Mouse (Mus musculus) left cerebral cortex, adult 2 months (tissue): ENCODE measurements around the gene Cd3g. TPM values are rescaled to one million over a fixed set of nuclear protein-coding genes. Genes with fewer than 3 reads are reported as not detected.

Experiments used
- DNase-seq, 2 experiments: peaks; one replicate each; pipeline ENCODE4 v3.0.0; 2021 to 2022; ENCODE audit warnings: low spot score in 2 of 2, mixed read lengths in 1 of 2; ENCODE audit errors: extremely low spot score in 1 of 2
- H3K27ac ChIP-seq: fragments of 200-600 bp; 2 replicates; pipeline ENCODE4 v1.8.1; 2022
- H3K4me3 ChIP-seq: fragments of 200-600 bp; 2 replicates; pipeline ENCODE4 v1.8.1; 2022
- CTCF ChIP-seq: fragments of 200-600 bp; IDR thresholded peaks from 2 replicates; pipeline ENCODE4 v1.8.1; 2022; ENCODE audit warnings: antibody characterized with exemption, mild to moderate bottlenecking, moderate library complexity
- intact Hi-C: fragments of 180-260 bp; cut with DNase I; formaldehyde crosslinking; loops from one replicate; pipeline ENCODE4 v1.15.1; 2025
- long read RNA-seq, 2 experiments: library from polyadenylated mRNA; stranded (forward); transcript quantifications; one replicate each; pipeline ENCODE4 v2.0.0; 2021; ENCODE audit warnings: borderline mapping rate in 2 of 2
- total RNA-seq, 2 experiments: library from RNA; stranded (reverse); gene quantifications; 2 replicates each; pipeline ENCODE4 v1.2.3; 2021

Cd3g gene
- not detected for total RNA-seq
- long read RNA-seq, experiment 1, result 0 reads
- long read RNA-seq, experiment 2, result 0 reads

DNA sequence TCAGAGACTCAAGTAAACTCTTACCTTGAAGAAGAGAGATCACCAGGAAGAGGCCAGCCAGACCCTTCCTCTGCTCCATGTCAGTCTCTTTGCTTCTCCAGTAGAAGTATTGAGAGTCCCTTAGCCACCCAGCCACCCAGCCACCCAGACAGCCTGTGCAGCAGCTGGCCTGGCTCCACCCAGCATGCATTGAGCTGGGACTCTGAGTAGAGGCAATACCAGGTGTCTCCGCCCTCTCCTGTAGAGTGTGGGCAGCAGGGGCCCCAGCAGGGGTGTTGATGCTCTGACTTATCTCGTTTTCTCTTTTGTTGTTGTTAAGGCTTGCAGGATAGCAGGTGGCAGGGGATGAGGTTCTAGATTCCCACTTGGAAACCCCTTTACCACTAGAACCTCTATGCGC is at the start of gene Cd3g:
TSS of gene Cd3g (minus strand) at position 190 of the 400 bp plus-strand sequence.
- no peak within 1 kb of the TSS for H3K27ac ChIP-seq
- intact Hi-C loops, result no loop called here
- DNase-seq, result no peak
- no peak for TF ChIP-seq CTCF
- no peak within 1 kb of the TSS for H3K4me3 ChIP-seq

DNA sequence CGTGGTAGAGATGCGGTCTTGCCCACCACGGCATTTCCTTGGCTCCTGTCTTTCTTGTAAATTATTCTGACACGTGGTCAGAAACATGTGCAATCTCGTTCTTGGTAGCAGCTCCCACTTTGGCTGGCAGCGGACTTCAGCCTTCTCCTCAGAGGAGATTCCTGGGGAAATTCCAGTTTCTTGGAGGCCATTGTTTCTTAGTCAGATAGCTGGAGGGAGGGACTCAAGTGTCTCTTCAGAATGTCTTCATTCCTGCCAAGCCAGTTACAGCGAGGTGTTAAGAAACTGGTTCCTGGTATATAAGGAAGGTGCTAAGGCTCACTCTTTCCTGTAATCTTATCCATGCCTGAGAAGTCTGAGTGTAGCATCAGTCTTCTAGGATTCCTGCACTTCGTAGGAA is 47.1 kb upstream of the Cd3g start:
- TF ChIP-seq CTCF, result no peak
- H3K27ac ChIP-seq, result no peak overlapping the region
- intact Hi-C loops, result no loop called here
- no peak overlapping the region for H3K4me3 ChIP-seq
- no peak for DNase-seq

DNA sequence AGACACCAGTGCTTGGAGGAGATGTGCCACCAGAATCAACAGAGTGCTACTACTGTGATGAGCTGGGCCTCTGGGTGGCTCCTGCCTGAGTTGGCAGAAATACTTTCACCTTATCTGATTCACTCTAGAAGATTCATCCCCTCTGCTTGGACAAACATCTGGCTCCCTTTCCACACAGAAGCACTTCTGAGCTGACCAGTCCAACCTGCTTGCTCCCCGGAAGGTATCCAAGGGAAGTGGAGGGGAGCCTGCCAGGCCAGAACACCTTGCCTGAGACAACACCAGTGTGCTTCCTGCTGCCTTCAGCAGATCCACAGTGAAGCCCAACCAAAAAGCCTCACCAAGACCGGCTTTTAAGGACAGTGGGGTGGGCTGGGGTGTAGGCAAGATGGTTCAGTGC is 44.0 kb upstream of the Cd3g start:
- no peak for TF ChIP-seq CTCF
- Histone ChIP-seq H3K4me3 (no peak overlapping the region), H3K27ac (no peak overlapping the region)
- intact Hi-C loops, result no loop called here
- DNase-seq, result no peak

DNA sequence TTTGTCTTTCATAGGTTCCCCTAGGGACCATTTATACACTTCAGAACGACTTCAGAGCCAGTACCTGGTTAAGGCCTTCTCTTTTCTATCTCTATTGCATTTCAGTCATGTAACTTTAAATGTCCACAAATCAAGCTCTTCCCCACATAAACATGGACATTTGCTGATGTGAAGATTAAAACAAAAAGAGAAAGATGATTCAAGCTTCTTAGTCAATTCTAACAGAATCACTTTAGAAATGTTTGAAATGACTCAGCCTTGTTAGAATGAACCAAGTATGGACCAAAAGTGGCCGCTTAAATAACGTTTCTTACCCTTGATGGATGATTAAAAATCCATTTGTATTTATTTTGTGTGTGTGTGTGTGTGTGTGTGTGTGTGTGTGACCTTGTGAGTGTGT is 43.4 kb upstream of the Cd3g start:
- no peak for DNase-seq
- Histone ChIP-seq H3K4me3 (no peak overlapping the region), H3K27ac (no peak overlapping the region)
- no peak for TF ChIP-seq CTCF
- intact Hi-C loops, result loop anchor here (1.0 kb wide), 1 partner anchor 123 kb away; no protein-coding TSS in a partner anchor

DNA sequence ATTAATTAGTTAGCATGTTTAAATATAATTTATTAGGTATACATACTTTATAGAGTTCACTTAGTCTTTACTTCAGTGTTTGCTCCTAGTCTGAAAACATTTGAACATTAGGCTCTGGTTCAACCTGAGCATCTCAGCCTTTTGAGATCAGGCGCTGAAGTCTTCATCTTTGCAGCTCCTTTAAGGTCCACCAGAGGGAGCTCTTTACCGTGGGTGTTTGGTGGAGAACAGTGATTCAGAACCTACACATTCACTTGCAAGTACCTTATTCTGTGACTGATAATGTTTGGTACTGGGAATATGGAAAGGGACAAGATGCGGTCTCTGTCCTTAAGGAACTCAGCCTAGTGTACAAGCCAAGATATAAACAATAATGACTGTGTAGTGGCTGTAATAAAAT is 42.6 kb upstream of the Cd3g start:
- H3K4me3 ChIP-seq, result no peak overlapping the region
- peak; percentile 82 for TF ChIP-seq CTCF
- DNase-seq, result peak; percentile 43 to 58
- intact Hi-C loops, result loop anchor here (1.0 kb wide), 1 partner anchor 124 kb away; no protein-coding TSS in a partner anchor
- H3K27ac ChIP-seq, result no peak overlapping the region

DNA sequence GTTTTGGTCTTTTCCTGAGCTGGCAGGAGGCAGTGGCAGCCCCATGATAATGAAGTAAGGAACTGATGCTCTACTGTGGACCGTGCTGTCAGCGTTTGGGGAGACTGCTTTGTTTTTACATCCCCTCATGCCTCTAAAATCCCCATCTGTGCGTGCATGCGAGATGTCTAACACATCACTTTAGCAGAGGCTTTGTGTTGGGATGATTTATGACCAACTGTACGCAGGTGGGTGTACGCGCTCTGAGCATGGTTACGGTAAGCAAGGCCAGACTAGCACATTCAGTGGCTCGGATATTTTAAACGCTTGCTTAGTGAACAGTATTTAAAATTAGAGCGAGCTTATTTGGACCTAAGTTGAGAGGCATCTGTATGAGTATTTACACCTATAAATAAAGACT is 37.8 kb upstream of the Cd3g start:
- H3K27ac ChIP-seq, result no peak overlapping the region
- peak in 1 of 2 experiments; percentile 12 for DNase-seq
- TF ChIP-seq CTCF, result no peak
- intact Hi-C loops, result no loop called here
- no peak overlapping the region for H3K4me3 ChIP-seq

DNA sequence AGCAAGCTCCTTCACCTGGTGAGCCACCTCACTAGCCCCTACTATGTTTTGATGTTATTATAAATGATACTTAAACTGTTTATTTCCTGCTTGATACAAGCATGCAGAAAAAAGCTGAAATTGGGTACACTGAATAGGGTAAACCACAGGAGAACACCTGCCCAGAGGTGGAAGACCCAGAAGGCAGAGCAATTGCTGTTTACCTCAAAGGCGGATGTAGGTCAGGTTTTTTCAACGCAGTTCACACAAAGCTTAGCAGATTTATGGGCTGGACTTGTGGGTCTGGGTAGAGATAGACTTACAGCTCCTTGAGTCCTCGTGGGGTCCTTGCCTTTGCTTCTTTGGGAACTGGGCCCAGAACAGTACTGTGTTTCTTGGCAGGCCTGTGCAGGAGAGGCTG is 35.6 kb upstream of the Cd3g start:
- DNase-seq, result no peak
- no peak for TF ChIP-seq CTCF
- no peak overlapping the region for H3K4me3 ChIP-seq
- intact Hi-C loops, result no loop called here
- H3K27ac ChIP-seq, result no peak overlapping the region

DNA sequence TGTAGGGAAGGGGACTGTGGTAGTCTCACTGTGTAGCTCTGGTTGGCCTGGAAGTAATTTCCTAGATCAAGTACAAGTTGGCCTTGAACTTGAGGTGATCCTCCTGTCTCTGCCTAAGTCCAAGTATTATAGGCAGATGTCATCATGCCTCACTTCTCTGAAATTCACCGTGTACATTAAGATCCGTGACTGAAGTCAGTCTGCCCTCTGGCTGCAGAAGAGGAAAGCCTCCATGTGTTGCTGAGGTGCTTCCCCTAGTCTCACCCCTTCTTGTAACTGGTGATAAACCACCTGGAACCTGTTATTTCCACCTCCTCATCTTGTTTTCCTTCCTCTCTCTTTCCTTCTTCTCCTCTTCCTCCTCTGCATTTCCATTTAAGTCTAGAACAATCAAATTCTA is 34.6 kb upstream of the Cd3g start:
- Histone ChIP-seq H3K27ac (no peak overlapping the region), H3K4me3 (no peak overlapping the region)
- no peak for TF ChIP-seq CTCF
- DNase-seq, result no peak
- intact Hi-C loops, result no loop called here

DNA sequence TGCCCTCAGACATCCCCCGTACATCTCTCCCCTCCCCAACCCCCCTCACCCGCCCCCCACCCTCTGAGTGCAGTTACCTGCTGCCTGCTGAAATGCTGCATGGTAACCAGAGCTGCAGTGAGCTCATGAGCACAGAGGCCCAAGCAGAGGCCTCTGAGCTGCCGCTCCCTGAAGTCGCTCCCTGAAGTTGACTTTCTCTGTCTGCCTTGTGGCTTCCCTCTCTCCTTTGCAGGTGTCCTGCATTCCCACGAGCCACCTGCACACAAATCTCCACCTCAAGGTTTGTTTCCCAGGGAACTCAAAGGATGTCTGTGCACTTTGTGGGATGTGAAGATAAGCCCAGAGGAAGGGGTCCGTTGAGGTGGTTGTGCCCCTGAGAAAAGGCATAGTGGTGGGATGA is 31.1 kb upstream of the Cd3g start:
- intact Hi-C loops, result no loop called here
- Histone ChIP-seq H3K4me3 (no peak overlapping the region), H3K27ac (no peak overlapping the region)
- DNase-seq, result no peak
- TF ChIP-seq CTCF, result no peak

DNA sequence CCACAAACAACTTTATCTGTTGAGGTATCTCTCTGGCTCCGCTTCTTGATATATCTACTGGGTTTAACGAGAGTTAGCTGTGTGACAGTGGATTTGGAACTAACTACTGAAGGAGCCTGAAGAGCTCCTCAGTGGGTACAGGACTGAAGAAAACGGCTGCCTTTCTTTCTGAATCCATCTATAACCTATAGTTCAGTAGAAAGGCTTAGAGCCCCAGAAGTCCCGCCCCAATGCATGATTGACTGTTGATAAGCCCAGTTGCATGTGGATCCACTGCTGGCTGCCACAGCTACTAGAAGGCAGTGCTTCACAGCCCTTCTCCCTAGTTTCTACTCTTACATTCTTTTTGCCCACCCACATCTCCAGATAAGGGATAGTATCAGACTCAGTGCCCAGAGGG is 30.2 kb upstream of the Cd3g start:
- H3K27ac ChIP-seq, result no peak overlapping the region
- no peak for DNase-seq
- H3K4me3 ChIP-seq, result no peak overlapping the region
- intact Hi-C loops, result no loop called here
- TF ChIP-seq CTCF, result no peak

DNA sequence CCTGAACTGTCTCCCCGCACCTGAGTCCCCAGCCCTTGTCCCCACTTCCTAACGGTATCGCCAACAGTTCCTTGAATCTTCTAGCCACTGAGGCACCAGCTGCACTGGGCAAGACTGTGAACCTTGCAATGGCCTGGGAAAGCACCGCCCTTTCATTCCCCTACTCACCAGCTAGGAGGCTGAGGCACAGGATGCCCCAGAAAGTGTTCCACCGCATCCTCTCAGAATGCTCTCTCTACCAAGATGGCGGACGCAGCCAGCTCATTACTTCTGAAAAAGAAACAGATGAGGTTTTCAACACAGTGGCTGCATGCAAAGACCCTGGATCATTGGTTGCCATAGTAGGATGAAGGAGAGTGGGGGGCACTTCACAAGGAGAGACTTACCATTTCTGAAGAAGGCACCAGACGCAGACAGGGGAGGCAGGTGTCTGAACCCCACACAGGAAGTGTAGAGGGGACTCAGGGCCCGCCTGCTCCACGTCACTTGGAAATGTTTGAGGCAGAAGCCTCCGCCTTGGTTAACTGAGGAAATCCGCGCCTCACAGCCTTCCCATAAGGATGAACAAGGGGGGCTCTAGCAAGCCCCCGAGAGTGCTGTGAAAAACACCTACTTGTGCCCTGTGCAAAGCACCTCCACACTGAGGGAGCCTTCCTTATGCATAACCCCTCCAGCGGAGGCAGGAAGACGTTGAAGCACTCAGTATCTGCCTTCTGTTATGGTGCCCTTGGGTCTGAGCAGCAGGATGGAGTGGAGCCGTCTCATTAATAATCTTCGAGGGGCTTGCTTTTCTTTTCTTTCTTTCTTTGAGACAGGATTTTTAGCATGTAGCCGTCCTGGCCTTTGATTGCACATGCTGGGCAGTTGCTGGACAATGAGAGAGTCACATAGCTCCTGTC is 29.2 kb upstream of the Cd3g start, which contains the start of gene Cd3e:
TSS of gene Cd3e (minus strand) at position 448 of the 899 bp plus-strand sequence.
- intact Hi-C loops, result no loop called here
- DNase-seq, result no peak
- no peak within 1 kb of the TSS for H3K27ac ChIP-seq
- no peak for TF ChIP-seq CTCF
- H3K4me3 ChIP-seq, result no peak within 1 kb of the TSS

DNA sequence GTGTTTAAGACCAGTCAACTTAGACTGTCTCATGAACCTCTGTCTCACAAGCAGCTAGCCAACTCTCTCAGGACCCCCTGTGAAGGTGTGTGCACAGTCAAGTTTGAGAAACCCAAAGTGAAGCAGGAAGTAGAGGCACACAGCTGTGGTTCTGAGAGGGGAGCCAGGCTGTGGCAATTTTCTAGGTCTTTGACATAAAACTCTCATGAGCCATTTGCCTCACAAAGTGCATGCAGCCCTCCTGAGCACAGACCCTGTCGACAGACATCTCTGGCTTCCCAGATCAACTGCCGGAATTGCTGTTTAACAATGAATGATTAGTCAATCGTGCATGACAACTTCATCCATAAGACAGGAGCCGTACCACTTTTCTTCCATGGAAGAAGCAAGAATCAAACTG is 28.1 kb upstream of the Cd3g start:
- no peak overlapping the region for H3K27ac ChIP-seq
- TF ChIP-seq CTCF, result no peak
- DNase-seq, result no peak
- no peak overlapping the region for H3K4me3 ChIP-seq
- intact Hi-C loops, result no loop called here

DNA sequence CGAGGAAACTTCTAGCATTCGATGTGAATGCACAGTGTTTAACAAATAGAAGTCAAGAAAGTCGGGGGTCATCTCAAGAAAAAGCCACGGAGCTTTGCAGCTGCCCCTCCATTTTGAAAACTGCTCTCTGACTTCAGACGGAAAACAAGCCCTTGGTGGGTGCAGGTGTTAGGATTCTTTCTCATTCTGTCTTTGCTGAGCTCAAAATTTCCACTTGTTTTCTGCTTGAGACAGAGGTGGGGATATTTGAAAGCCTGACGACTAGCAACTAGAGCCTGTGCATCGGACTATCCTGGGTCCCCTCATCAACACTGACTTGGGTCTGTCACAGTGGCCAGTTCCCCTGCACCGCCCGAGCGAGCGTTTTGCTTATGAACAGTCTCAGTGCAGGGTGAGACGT is 27.2 kb upstream of the Cd3g start:
- intact Hi-C loops, result no loop called here
- no peak overlapping the region for H3K4me3 ChIP-seq
- TF ChIP-seq CTCF, result no peak
- no peak overlapping the region for H3K27ac ChIP-seq
- no peak for DNase-seq
